Mouse (Mus musculus) right cerebral cortex, postnatal 4 days (tissue): ENCODE data around the gene Gm10188.

Source experiments
- DNase-seq: peaks from one replicate; pipeline ENCODE4 v3.0.0-alpha.2; 2022

Gene Gm10188

DNA sequence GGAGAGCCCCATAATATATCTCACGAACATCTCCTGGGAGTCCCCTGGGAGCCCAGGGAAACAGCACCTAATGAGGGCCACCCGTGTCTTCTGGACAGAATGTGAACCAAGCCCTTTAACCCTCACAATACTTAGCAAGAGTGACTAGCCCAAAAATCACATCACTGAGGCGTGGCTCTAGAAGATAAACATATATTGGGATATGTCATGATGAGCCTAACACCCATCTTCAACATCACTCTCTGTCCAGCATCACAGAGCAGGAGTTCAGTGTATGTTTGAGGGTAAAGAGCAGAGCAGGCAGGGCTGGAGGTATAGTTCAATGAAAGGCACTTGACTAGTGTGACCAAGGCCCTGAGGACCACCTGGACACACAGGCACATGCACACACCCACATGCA is at the start of gene Gm10188:
Gm10188 (minus strand) TSS at position 101 of the 400 bp plus-strand sequence.
- DNase-seq, result no peak

DNA sequence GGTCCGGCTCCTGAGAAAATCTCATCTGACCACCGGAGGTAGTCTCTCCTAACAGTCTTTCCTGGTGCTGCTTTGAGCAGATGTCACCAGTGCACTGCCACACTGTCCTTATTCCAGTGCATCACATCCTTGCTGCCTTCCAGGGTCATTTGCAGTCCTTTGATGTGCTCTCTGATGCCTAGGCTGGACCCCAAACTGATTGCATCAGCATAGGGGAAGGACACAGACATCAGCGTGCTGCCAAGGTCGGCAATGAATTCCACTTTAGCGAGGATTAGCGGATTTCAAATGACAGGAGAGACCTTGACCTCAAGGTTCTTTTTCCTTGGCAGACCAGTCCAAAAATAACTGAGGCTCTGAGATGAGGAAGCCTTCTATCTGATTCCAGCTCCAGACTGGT is 47.6 kb upstream of the Gm10188 start:
- DNase-seq, result no peak

DNA sequence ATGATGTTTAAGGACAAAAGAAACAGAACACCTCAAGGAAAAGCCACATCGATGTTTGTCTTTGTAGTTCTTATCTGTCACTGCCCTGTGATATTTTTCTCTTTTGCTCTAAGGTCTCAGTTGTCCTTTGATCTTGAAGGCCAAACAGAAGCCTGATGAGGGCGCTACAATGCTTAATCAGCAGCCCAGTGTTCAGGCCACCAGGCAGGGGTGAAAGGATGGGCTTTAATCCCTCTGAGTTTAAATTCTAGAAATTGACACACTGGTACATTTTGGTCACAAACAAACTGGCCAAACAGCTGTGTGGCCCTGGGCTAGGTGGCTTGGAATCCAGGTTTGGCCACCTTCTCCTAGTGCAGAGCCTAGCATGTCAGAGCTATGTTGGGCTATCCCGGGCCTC is 47.1 kb upstream of the Gm10188 start:
- DNase-seq, result no peak

DNA sequence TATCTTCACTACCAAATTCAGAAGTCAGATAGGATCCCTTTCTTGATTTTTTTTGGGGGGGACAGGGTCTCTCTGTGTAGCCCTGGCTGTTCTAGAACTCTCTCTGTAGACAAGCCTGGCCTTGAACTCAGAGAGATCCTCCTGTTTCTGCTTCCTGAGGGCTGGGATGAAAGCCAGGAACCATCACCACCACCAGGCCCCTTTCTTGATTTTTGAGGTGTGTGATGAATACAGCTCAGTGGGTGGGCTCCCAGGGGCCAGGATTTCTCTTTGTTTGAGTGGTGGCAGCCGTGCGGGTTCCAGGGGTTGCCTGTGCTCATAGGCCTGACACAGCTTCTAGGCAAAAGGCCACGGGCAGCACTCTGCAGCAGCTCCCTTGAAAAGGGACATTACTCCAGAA is 41.7 kb upstream of the Gm10188 start:
- no peak for DNase-seq

DNA sequence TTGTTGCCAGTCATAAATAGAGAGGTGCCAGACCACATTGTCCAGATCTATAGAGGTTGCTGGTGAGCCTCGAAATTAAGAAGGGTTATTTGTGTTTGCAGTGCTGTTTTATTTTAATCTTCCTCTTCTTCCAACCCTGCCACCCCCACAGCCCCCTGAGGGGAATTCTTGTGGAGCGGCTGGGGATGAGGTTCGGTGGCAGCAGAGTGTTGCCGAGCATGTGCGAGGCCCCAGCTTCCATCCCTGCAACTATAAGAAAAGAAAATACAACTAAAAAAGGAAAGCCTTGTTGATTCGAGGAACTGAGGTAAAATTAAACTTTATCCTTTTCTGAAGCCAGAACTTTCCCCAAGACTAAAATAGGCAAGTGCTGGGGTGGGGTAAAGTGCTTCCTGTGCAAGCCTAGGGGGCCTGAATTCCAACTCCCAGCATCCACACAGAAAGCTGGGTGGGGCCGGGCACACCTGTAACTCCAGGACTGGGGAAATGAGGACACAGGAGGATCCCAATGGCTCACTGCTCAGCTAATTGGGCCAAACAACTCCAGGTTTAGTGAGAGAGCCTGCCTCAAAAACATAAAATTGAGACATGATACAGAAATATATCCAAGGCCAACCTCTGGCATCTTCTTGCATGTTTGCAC is 39.0 kb upstream of the Gm10188 start:
- DNase-seq, result no peak

DNA sequence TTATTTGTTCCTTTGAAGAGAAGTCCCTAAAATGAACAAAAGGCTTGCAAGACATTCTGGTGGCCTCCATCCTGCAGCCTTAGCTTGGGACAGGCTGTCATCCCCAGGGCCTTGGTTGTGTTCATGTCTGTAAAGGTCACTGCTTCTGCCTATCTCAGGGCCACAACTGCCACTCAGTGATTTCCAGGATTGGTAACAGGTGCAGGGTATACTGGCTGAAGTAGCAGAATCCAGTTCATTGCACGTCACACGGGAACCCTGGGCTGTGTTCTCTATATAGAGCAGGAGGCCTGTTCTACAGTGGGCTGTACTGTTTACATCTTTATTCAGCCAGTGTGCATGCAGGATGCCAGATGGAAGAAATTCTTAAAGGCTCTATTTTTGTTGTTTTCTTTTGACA is 38.4 kb upstream of the Gm10188 start:
- no peak for DNase-seq

DNA sequence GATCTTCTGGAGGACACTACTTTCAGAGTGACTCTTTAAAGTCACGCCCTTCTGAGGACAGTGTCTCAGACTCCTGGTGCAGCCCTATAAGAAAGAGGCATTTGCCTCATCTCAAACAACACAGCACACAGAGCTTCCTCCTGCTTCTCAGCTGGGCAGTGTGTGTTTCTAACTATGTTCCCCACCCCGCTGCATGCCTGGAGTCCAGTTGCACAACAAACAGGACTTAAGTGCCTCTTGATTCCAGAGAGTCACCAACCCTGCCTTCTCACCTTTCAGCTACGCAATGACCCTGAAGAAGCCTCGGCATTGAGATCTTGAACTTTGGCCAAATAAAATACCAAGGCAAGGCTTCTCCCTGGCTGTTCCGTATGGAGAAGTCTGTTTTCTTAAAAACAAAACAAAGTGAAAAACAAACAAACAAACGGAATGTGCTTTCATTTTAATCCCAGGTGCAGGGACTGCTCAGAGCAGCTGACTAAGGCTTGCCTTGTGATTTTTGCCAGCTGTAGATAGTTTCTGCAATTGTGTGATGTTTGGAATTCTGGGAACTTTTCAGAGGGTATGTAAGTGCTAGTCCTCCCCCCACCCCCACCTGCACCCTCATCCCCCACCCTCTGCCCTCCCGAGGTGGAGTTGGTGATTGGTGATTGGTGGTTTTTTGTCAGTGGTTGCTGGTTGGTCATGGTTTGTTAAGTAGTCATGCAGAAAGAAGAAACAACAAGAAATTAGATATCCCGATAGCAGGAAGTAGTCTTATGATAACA is 37.4 kb upstream of the Gm10188 start:
- no peak for DNase-seq

DNA sequence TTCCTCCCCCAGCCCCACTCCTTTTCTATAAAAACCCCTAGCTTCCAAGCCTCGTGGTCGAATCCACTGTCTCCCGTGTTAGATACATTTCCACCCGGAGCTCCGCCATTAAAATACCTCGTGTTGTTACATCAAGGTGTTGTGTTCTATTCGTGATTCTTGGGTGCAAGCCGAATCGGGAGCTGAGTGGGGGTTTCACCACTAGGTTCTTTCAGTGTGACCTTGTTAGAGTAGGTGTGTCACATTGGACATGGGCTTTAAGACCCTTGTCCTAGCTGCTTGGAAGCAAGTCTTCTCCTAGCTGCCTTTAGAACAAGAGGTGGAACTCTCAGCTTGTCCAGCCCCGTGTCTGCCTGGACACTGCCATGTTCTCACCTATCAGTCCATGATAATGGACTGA is 36.4 kb upstream of the Gm10188 start:
- no peak for DNase-seq

DNA sequence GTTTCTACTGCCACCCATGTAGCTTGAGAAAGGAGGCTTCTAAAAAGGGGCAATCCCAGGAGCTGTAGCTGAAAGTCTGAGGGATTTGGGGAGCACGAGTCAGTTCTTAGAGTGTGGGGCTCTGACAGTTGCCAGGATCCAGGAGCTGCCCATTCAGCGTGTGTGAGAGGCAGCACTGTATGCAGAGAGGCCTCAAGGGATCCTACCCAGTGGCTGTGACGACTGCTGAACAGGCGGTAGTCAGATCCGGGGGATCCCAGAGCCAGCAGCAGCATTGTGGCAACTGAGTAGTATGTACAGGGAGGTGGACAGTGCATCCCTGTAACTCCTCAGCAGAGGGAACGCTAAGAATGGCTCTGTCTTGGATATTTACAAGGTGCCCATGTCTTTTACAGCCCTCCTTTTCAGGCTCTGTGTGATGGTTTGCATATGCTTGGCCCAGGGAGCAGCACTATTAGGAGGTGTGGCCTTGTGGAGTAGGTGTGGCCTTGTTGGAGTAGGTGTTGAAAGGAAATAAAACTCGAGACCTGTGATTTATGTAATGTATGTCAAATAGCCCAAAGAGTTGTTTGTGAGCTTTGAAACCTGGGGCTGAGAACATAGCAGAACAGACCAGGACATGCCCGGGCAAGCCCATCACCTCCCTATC is 35.8 kb upstream of the Gm10188 start:
- no peak for DNase-seq

DNA sequence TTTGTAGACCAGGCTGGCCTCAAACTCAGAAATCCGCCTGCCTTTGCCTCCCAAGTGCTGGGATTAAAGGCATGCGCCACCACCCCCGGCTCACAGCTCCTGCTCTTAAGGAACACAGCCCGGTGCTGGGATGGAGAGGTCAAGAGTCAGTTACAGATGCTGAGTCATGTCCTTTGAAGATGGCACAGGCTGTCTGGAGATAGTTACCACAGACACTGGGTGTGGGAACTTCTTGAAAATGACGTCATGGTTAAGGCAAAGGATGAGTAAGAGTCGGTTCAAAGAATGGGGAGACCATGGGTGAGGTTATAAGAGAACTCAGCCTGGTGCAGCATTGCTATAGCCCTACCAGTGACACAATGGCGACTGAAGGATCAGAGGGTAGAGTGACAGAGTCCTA is 35.0 kb upstream of the Gm10188 start:
- DNase-seq, result no peak

DNA sequence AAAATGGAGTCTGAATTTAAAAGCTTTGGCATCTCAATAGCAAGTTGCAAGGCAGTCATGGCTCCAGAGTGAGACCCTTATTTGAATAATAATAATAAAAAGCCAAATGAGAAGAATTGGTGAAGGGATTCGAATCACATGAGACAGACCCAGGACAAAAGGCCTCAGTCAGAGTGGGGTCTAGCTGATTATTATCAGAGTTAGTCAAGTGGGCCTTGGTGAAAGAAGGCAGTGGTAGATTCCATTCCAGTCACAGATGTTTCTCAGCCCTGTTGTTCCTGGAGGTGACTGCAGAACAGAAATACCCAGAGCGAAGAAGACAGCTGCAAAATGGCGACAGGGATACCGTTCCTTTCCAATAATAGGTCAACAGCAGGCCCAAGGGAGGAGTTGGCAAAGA is 34.1 kb upstream of the Gm10188 start:
- DNase-seq, result no peak

DNA sequence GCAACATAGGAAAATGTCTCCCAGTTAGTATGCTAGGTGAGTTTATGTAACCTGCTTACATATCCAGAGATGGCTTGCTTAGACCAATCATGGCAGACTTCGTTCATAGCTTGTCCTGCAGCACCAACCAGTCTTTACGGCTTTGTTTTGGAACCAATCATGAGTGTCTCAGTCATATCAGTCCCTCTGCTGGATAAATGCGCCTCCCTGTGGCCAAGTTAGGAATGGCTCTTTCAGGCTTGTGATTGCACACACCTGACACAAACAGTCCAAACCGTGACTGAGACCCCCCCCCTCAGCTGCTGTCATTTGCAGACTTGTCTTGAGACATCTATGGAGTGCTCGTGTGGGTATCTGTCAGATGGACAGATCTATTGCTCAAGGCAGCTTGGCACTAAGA is 31.5 kb upstream of the Gm10188 start:
- DNase-seq, result no peak

DNA sequence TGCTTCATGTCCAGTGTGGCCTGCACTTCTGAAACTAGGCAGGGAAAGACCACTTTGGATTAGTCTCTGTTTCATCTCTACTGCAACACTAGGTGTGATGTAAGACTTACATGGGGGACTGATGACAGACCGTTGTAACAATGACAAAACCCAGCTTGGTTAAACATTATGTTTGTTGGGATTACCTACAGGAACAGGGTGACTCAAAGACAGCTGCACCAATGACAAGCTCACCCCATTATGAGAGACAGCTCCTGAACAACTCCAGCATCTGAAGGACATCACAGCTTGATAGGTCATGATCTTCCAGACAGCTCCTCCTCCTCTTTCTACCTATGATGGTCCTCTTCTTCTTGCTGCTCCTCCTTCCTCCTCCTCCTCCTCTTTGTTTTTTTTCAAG is 30.8 kb upstream of the Gm10188 start:
- DNase-seq, result no peak

DNA sequence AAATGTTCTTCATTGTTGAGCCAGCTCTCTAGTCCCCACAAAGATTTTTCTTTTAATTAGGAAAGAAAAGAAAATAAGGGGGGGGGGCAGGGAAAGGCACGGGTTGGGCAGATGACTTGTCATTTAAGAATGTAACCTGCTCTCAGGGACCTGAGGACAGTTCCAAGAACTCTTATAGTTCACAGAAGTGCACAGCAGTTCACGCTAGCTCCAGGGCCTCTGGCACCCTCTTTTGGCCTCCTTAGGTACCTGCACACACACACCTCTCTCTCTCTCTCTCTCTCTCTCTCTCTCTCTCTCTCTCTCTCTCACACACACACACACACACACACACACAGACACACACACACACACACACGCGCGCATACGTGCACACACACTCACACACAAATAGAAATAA is 24.9 kb upstream of the Gm10188 start:
- DNase-seq, result no peak

DNA sequence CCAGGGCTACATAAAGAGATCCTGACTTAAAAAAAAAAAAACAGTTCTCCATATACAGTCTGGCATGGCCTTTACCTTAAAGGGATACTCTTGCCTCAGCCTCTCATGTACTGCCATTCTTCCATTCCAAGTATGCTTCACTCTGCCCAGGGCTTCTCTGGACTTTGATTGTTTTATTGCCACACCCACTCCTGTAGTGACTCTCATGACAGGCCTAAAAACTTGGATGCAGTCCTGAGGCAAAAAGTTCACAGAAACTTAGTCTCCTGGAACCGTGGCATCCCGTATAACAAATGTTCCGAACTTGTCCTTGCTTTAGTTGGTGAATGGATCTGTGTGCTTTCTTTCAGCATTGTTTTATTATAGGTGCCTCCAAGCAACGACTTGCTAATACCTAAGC is 17.1 kb upstream of the Gm10188 start:
- no peak for DNase-seq

DNA sequence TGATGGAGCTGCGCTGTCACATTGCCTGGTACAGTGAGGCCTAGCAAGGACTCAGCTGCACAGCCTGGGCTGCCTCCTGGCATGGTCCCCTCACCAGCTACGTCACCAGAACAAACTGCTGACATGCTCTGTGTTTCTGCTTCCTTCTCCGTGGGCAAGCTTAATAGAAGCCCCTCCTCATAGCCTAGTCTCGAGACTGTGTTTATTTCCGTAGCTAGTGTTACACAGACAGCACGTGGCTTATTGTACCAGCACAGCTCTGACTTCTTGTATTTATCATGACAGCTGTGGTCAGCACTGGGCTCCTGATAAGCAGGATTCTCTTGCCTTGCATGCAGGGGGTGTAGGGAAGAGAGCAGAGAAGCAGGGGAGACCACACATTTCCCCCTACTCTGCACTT is 16.6 kb upstream of the Gm10188 start:
- DNase-seq, result no peak

DNA sequence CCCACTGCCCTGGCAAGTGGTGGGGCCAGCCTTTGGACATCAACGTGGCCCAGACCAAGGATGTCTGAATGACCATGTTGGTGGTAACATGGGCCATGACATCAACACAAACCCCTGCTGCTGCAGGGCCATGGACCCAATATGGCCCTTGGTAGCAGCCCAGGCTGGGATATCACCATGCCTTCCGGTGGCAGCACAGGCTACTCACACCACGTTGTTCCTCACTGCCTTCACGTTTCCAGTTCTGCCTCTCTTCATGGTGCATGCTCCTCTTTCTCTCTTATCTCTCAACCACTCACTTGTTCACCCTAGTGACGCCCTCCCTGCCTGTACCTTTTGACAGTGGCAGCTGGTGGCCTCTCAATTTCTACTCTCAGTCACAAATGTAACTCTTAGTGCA is 15.4 kb upstream of the Gm10188 start:
- DNase-seq, result no peak

DNA sequence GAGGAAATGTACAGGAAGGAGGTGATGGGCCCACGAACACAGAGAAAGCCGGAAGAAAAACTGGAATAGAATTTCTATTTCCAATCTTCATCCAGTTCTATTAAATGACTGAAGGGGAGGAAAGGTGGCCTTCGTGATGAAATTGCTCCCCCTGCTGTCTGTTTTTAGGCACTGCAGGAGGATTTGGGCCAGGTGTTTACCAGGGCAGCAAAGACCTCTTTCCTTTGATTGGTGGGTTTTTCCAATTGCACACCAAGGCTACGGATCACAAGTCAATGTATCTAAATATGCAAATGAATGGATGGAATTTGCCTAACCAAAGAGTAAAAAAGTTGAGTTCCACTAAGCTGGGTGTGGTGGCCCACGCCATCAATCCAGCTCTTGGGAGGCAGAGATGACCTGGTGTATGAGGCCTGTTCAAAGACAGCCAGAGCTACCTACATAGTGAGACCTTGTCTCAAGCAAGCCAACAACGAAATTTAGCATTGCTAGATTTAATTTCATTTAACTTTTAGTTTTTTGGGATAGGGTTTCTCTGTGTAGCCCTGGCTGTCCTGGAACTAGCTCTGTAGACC is 8.1 kb upstream of the Gm10188 start:
- peak; percentile 54 for DNase-seq

DNA sequence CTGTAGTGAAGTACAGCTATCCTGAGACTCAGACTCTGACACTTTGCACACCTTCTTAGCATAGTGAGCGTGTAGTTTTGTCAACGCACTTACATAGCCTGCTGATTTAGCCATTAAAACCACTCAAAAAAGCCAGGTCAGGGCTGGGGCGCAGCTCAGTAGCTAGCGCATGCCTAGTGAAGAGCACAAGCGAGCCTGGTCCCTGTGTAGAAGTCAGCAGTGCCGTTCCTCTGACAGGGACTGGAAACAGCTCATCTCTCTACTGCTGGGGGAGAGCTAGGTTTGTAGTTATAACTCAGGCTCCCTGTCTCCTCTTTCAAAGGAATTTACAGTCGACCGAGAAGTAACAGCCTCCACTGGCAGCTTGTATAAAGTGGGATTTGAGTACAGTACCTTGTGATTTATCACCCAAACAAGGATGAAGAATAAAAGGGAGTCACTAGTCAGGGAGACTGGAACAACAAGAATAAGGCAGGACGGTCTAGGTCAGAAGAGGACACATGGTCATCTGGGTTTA is 5.2 kb upstream of the Gm10188 start:
- no peak for DNase-seq

DNA sequence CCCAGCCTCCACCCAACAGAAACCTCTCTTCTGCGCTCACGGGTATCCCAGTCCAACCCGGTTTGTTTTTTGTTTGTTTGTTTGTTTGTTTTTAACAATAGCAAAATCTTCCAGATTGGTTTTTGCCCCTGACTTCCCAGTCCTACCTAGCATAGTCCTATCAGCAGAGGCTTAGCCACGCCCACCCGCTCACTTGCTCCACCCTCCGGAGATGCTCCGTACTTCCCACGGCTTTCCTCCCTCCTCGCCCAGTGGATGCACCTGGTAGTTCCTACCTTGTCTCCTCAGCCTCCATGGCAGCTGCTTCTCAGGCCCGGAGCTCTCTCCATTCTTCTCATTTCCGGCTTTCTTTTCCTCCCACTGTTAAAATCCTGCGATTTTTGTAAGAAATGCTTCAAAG is 4.0 kb upstream of the Gm10188 start:
- DNase-seq, result peak; percentile 35

DNA sequence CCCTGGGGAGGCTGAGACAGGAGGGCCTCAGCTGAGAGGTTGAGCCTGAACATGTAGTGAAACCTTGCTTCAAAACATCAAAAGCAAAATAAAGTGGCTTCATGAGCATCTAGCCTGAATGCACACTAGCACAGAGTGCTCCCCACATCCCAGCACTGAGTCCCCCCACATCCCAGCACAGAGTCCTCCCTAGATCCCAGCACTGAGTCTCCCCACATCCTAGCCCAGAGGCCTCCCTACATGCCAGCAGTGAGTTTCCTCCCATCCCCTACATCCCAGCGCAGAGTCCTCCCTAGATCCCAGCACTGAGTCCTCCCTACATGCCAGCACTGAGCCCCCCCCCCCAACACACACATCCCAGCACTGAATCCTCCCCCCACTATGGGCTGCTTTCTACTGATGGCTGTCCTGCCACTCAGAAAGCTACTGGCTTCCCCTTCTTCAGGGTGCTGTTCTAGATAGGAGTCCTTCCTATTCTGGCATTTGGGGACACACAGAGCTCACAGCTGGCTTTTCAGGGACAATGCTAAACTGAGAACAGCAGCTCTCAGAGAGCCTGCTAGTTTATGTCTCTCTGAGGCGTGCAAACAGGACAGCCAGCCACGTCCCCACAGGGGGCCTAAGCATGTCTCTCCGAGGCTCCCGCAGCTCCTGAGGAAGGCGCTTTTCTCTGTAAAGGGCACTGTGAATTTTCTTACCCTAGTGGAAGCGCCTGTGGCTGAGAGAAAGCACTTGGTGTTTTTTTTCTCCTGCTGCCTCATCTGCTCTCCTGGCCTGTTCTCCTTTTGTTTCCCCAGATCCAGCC is 2.1 kb upstream of the Gm10188 start:
- no peak for DNase-seq

DNA sequence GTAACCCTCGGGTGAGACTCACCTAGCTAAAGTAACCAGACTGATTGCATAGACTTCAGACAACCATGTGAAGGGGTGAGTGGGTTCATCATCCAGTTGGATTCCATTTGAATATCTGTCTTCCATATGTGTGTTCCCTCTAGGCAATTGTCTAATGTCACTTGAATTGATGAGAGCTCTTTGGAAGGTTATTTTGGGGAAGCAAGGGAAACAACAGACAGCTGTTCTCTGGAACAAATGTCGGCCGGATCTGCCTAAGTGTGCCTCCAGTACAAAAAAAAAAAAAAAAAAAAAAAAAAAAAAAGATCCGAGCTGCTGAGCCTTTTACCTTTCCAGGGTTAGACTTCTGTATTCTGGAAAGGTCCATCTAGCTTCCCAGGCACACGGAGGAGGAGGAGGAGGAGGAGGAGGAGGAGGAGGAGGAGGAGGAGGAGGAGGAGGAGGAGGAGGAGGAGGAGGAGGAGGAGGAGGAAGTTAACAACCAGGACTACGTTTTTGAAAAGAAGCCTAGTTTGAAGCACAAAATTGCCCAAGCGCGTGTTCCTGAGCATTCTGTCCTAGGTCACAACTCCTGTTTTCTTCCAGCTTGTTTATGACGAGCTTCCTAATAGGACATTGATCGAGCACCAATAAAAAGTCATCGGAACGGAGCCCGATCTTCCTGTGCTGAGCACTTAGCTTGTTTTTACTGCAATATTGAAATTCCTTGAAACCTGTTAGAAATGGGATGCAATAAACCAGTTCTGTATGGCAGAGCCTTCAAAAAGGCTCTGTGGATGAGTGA is 3.1 kb downstream of the Gm10188 start:
- DNase-seq, result no peak
